Mouse (Mus musculus): ENCODE results near the gene Xrcc5.

Gene Xrcc5

GRCm38 (mm10) chr1:72307317-72307798, at the start of gene Xrcc5:
Xrcc5 (plus strand) TSS chr1:72307421.
- peak; percentile 95 for DNase-seq

DNA sequence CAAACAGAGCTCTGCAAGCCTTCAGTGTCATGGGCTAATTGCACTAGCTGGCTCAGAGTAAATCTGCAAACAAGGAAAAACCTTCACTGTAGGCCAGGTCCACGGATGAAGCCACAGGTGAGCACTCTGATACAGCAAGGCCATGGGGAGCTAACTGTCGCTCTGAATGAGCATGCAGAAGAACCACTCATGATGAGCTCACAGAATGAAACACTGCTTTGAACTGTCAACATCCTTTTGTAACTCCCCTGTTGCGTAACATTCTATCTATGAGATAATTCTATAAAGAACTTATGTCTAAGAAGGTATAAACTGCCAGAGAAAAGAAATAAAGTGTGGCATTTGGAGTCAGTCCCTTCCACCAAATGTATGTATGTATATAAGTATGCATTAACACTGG, 44.1 kb upstream of the Xrcc5 start:
- no peak for DNase-seq

DNA sequence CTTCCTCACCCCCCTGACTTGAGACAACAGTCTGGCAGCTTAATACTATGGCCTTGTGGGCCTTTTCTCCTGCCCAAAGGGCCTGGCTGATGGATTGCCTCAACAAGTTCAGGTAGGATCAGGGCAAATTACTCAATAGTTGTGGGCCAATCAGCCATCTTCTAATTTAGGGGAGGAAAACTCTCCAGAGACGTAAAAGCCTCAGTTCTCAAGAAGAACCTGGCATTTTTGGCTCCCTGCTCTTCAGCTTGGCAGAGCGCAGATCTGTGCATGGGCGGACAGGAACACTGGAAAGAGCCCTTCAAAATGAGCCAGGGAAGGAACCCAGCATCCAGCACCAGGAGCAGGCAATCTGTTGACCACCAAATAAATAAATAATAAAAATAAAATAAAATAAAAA, 29.1 kb upstream of the Xrcc5 start:
- DNase-seq, result no peak

DNA sequence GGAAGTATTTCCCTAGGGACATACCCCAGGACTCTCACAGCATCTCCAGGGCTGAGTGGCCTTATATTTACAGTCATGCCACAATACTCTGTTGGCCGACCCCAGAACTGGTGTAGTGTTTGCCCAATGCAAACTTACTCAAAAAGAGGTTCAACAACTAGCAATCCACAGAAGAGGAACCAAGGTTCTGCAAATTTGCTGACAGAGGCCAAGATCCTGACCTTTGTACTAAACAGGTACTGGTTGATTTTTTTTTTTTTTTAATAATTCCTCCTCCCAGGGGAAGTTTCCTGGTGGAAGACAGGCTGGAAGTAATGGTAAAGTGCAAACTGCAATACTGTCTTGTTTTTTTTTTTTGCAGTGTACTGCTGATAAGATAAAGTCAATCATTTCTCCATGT, 24.6 kb upstream of the Xrcc5 start:
- no peak for DNase-seq

DNA sequence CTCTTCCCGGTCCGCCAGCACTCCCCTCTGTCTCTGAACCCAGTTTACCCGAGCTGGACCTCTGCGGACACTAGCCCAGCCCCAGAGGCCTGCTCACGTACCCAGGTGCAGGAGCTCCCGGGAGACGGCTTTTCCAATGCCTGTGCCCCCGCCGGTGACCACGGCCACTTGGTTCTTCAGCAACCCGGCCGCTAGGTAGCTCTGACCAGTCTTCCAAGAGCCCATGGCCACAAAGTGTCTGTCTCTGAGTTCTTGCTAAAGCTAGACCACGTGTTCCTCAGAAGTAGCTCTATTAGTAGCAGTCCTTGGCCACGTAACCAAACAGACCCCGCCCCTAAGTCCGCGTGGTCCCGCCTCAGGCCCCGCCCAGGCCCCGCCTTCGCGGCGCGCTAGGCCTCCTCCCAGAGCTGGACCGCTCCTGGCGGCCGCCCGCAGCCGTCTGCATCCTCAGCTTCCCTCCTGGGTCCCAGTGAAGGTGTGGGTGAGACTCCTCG, 23.2 kb upstream of the Xrcc5 start, which contains the start of the genes Pecr and Tmem169:
Gene Pecr, minus strand, starts transcription at position 323 of the 494 bp plus-strand sequence.
Gene Tmem169, plus strand, starts transcription at position 378 of the 494 bp plus-strand sequence.
- peak; percentile 95 for DNase-seq

- no peak for DNase-seq
Observed at GRCm38 (mm10) chr1:72284539-72284938, 22.7 kb upstream of the Xrcc5 start.

DNA sequence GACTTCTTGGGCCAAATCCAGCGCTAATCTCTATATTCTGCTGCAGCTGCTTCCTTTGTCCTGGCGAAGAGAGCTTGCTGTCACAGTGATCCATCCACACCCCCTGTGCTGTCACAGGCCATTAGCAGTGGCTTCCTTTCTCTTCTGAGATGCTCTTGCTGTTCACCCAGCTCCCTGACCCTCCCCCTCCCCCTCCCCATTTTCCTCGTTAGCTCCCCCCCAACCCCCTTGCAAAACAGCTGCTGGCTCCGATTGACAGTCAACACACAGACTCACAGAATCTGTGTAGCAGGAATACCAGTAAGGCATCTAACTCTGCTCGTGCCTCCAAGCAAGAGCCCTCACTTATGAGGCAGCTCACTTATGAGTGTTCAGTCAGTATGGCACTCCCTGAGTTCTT, 20.3 kb upstream of the Xrcc5 start:
- no peak for DNase-seq

GRCm38 (mm10) chr1:72287893-72288292, 19.3 kb upstream of the Xrcc5 start:
- no peak for DNase-seq

- DNase-seq, result no peak
Observed at GRCm38 (mm10) chr1:72288527-72289150, 18.6 kb upstream of the Xrcc5 start.

GRCm38 (mm10) chr1:72290896-72291295, 16.3 kb upstream of the Xrcc5 start:
- no peak for DNase-seq

DNA sequence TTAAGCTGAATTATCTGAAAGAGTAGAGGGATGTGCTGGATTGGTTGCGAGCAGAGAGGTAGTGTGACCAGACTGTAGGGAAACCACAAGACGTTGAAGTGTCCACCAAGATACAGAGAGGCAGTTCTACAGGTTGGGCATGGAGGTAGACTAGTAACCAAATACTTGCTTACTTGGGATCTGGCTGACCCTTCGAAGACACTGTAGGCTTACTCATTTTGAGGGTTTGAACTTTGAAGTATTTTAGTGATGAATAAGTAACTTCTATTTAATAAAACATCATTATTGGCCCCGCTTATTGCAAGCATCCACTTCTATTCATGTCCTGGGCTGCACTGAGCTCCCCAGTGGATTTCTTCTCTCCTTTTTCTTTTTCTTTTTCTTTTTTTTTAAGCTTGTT, 15.8 kb upstream of the Xrcc5 start:
- no peak for DNase-seq

- DNase-seq, result no peak
Observed at GRCm38 (mm10) chr1:72291925-72292324, 15.3 kb upstream of the Xrcc5 start.

DNA sequence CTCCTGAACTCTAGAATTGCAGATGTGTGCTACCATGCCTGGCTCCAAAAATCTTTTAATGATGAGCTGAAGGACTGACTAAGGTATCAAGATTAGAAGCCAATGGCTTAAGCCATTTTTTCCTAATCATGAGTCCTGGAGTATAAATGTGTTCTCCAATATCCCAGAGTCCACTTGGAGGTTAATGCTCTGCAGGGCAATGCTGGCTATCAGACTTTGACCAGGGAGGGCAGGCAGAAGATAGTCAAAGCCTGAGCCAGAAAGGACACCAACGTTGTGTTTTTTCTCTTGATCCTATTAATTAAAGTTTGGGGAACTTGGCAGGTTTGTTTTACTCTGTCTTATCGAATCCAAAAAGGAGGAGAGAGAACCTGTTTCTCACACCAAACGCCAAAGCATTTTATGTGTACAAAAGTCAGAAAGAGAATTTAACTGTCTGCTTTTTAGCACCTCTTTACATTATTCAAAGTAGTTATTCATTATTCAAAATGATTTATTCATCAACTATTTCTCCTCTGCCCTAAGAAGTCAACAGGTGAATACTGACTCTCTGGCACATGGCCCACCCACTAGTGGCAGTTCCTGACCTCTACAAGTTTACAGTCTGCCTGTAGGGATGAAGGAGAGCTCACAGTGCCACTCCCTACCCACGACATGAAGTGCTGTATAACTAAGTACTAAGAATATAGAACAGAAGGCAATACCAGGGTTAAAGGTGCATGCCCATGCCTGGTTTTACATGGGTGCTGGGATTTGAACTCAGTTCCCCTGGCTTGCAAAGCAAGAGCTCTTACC, 13.2 kb upstream of the Xrcc5 start:
- DNase-seq, result no peak

DNA sequence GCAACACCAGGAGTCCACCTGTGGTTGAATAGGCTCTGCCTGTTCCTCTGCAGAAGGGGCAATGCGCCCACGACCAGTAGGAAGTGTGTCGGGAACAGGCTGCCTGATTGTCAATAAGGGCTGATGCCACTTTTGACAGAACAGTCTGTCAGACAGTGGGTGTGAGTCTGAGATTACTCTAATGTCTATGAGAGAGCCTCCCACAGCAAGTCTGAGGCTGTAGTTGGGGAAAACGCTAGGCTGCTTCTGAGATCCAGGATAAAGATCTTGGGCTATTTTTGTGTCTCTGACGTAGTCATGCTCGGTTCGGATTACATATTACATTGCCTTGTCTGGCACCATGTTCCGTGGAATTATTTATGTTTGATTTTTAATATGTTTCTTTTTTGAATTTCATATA, 11.5 kb upstream of the Xrcc5 start:
- peak; percentile 45 for DNase-seq

DNA sequence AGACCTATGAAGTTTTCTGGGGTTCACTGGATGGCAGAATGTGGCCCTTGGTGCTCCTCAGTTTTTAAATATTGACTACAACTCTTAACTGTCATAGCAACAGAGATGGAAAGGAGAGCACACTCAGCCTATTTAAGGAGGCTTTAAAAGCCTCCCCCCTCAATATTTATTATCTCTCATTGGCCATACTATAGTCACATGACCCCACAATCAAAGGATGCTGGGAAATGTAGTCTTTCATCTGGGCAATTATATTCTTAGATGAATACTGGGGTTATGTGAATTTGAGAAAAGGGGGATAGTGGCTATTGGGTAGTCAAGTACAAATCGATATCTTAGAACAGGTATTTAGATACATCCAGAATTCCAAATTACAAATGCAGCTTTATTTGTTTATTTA, 5.4 kb upstream of the Xrcc5 start:
- DNase-seq, result no peak

DNA sequence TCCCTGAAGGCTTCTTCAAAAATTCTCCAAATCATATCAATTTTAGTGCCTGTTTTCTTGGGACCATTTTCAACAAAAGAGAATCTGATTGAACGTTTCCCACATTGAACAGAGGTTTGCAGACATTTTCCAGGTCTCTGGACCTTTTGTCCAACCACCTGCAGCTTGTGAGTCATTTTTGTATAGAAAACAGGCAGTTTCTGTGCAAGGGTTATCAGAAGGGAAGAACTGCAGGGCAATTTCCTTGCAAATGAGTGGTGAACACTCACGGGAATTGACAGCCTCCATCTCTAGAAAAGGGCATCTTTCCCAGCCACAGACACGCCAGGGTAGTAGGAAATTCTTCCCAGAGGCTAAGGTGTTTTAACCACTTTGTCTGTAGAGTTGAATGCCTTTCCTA, 980 bp upstream of the Xrcc5 start:
- DNase-seq, result no peak

- peak; percentile 30 for DNase-seq
Observed at GRCm38 (mm10) chr1:72306679-72307181, 491 bp upstream of the Xrcc5 start.

DNA sequence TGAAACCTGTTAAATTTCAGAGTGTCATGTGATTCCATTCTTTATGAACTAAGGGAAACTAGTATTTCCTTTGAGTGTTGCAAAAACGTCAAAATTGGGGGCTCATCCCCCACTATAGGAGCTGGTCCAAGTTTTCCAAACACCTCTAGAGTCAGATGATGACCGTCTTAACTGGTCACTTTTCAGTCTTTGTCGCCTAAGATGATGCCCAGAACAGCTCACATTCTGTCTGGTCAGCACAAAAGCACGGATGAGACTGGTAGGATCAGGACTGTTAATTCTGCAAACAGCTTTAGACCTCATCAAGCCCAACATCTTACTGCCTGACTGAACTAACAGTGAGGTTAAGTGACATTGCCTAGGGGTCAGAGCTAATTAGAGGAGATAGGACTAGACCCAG, 1.7 kb downstream of the Xrcc5 start:
- no peak for DNase-seq

DNA sequence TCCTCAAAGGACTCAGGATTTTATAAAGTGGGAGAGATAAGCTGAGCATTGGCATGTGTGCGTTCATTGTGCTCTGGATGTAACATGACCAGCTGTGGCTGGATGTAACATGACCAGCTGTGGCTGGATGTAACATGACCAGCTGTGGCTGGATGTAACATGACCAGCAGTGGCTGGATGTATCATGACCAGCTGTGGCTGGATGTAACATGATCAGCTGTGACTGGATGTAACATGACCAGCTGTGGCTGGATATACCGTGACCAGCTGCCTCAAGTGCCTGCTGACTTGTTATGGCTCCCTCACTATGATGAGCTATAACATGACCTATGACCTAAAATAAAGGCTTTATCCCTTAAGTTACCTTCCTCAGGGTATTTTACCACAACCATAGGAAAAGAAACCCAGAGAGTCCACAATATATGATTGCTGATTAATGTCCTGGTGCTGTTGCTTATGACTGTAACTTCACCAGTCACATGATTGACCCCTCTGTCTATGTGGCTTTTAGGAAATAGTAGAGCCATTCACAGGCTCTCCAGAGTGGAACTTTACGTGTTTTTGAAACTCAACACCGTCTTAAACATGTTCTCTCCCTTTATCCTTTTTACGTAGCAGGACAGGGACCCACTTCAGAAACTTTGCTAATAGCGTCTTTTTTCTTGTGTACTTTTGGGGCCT, 2.7 kb downstream of the Xrcc5 start:
- no peak for DNase-seq

- no peak for DNase-seq
Observed at GRCm38 (mm10) chr1:72312701-72313398, 5.6 kb downstream of the Xrcc5 start.

DNA sequence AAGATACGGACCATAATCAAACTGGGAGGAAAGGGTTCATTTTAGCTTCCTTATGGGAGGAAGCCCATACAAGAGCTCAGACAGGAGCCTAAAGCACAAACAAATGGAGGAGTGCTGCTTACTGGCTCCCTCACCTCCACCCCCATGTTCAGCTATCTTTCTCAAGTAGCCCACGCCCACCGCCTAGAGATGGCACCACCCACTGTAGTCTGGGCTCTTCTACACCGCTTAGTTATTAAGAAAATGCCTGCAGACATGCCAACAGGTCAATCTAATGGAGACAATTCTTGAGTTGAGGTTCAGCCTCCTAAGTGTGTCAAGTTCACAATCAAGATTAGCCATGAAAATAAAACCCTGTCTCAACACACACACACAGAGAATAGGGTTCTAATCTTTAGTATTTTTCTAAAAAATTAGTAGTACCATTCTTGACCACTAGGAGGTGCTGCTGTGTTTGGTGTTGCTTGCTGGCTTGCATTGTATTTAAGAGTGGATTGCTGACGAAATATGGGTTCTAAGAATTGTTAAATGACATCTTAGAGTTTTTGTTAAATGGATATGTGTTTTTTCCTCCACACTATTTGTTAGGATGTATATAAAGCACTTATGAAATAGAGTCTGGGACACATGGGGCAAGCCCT, 6.3 kb downstream of the Xrcc5 start:
- DNase-seq, result no peak

- no peak for DNase-seq
Observed at GRCm38 (mm10) chr1:72315447-72315846, 8.2 kb downstream of the Xrcc5 start.

All from layer of hippocampus, adult 9-11 months (tissue).